Mouse (Mus musculus) CH12.LX (cell line): ENCODE measurements around the gene Dand5.
A peak's percentile ranks its signal among the peaks of the same experiment; 100 is the strongest.

Experiments
- CTCF ChIP-seq, 2 experiments: IDR thresholded peaks in 1 of 2; conservative IDR thresholded peaks in 1 of 2; 2 replicates each; pipeline ENCODE4 v1.5.1; 2011 to 2012; ENCODE audit warnings: low read depth in 2 of 2, low read length in 2 of 2, improper control_type of control experiment in 1 of 2, inconsistent platforms in 1 of 2, mild to moderate bottlenecking in 1 of 2, moderate library complexity in 1 of 2
- EP300 ChIP-seq: IDR thresholded peaks from 2 replicates; pipeline ENCODE4 v1.6.1; 2011; ENCODE audit warnings: low read length, improper control_type of control experiment
- NRF1 ChIP-seq: IDR thresholded peaks from 2 replicates; pipeline ENCODE4 v1.6.1; 2014; ENCODE audit warnings: low read depth, mild to moderate bottlenecking, inconsistent platforms, low read length, improper control_type of control experiment, moderate library complexity
- POLR2A ChIP-seq: IDR thresholded peaks from 2 replicates; pipeline ENCODE4 v1.6.1; 2011; ENCODE audit warnings: low read depth, mild to moderate bottlenecking, improper control_type of control experiment, low read length
- USF1 ChIP-seq: IDR thresholded peaks from 2 replicates; pipeline ENCODE4 v1.6.1; 2014; ENCODE audit warnings: low read depth, mild to moderate bottlenecking, inconsistent platforms, low read length, improper control_type of control experiment

DNA sequence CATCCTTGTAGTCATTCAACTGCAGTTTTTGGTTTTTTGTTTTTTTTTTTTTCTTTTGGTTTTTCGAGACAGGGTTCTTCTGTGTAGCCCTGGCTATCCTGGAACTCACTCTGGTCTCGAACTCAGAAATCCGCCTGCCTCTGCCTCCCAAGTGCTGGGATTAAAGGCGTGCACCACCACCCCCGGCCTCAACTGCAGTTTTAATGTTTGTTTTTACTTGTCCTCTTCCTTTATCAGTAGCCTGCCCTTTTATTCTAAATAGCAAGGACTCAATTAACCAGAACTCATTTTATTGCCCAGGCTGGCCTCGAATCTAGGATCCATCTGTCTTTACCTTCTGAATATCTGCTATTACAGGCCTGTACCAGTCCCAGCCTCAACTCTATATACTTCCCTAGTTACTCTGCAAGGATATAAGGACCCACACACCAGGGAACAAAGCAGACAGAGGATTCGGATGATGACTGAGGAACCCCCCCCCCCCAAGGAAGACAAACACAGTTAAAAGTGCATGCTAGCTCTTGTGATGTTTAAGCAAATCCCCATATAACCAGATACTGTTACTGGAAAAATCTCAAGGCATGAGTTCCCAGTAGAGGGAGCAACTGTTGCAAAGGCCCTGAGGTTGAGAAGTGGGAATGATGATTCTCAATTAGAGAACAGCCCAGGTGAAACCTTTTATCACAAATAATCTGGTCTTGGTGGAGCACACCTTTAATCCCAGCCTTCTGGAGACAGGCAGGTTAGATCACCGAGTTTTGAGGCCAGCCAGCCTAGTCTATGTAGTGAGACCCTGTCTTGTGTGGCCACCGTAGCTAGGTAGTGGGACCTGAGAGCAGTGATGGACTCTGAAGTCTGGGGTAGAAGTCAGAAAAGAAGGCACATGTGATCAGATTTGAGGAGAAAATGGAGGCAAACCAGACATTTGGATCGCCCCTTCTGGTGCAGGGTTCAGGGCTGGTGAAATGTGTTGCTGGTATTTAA lies 10.4 kb upstream of the Dand5 start:
- TF ChIP-seq NRF1, result no peak
- TF ChIP-seq CTCF (conservative IDR thresholded peaks at IDR 0.05 in 1 of 2, IDR thresholded peaks at IDR 0.05 in 1 of 2; ENCODE audit: low read depth in 2 of 2, low read length in 2 of 2), result peak in 1 of 2 experiments; percentile 31; a peak in 1 of 4 replicates
- no peak for TF ChIP-seq POLR2A
- no peak for TF ChIP-seq USF1
- no peak for TF ChIP-seq EP300
